Mouse (Mus musculus): ENCODE data around the gene Bloc1s4. TPM values are rescaled to one million over a fixed set of nuclear protein-coding genes. Genes with fewer than 3 reads are reported as not detected.
A peak's percentile ranks its signal among the peaks of the same experiment; 100 is the strongest.

The Bloc1s4 gene
- polyA plus RNA-seq, 1 experiment from 2014 or later: 31.5 TPM

DNA sequence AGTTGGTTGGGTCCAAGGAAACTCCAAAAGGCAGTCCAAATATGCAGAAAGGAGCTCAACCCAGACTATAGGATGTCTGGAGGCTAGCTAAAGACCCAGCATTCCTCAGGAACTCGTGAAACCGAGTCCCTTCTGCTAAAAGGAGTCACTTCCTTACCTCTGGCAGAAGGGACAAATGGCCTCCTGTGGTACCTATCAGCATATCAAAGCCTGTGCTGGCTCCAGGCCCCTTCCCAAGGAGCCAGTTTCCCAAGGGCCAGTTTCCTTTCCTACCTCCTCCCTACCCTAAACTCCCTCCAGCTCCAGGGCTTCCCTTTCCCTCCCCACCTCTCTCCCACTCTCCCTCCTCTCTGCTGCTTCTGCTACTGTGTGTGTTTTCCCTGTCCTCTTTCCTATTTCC, 28.7 kb upstream of the Bloc1s4 start:
- H3K4me3 ChIP-seq (ENCODE audit: low read depth, low read length): no peak overlapping the region
- no peak overlapping the region for H3K27ac ChIP-seq (replicated peaks; ENCODE audit: low read depth, low read length)
- H3K36me3 ChIP-seq (ENCODE audit: control insufficient read depth, insufficient read depth, low read length): no peaks in the 10 kb centered on the region
- DNase-seq (ENCODE audit: low spot score) (no peak), ATAC-seq (ENCODE audit: insufficient number of reproducible peaks, low FRiP score, low TSS enrichment, low read depth) (no peak)
- no peaks in the 10 kb centered on the region for H3K27me3 ChIP-seq (ENCODE audit: control insufficient read depth, insufficient read depth, low read length)
- H3K4me2 ChIP-seq (ENCODE audit: low read depth, severe bottlenecking): no peak overlapping the region
- no peak overlapping the region for H3K9ac ChIP-seq (ENCODE audit: low read length)
- H3K4me1 ChIP-seq (ENCODE audit: control insufficient read depth, insufficient read depth, low read length): no peaks in the 10 kb centered on the region
- no peaks in the 10 kb centered on the region; the same call in 1 of the 2 replicates for H3K9me3 ChIP-seq (ENCODE audit: control insufficient read depth, low read length)
- 11% methylated on average over 2 of the region's 2 CpGs for WGBS

DNA sequence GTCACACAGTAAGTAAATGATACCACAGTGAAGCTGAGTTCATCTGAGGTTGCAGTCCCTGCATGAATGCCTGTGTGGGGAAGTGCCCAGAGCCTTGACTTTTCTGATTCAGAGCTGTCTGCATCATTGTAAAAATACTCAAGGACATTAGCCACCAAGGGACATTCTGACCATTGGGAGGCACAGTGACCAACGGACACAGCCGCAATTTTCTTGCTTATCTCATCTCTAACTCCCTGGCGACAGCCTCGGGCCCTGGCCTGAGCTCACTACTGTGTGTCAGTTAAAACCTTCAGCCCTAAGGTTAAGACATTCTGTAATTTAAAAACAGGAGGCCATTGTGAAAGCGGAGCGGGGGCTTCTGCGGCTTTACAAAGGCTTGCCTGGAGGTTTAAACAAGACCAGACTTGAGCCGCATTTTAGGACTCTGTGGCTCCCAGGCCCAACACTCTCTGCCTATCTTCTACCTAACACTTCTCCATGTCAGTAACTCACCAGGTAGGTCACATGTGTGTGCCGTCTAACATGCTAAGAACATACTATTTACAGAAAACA, 27.6 kb upstream of the Bloc1s4 start:
- DNase-seq (ENCODE audit: low spot score) (peak; percentile 50), ATAC-seq (ENCODE audit: insufficient number of reproducible peaks, low FRiP score, low TSS enrichment, low read depth) (no peak)
- 35% methylated on average over 9 of the region's 9 CpGs for WGBS

DNA sequence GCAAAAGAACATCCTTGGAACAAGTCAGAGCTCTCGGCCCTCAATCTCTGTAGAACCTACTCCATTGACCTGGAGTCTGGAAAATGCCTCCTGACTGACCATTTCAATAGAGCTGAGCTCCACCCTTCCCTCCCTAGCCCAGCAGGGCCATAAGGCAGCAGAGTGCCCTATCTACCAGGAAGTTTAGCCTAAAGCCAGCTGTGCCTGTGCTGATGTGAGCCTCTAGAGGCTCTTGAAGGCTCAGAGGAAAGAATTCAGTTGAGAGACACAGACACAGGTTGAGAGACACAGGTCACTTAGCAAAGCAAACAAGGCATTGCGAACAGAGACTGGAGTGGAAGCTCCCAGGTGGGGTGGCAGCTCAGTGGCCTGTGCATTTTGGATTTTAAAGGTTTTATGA, 26.9 kb upstream of the Bloc1s4 start:
- ATAC-seq (ENCODE audit: insufficient number of reproducible peaks, low FRiP score, low TSS enrichment, low read depth): no peak
- Histone ChIP-seq H3K4me2 (ENCODE audit: low read depth, severe bottlenecking) (no peak overlapping the region), H3K27ac (replicated peaks; ENCODE audit: low read depth, low read length) (no peak overlapping the region), H3K27me3 (ENCODE audit: control insufficient read depth, insufficient read depth, low read length) (no peaks in the 10 kb centered on the region), H3K4me1 (ENCODE audit: control insufficient read depth, insufficient read depth, low read length) (no peaks in the 10 kb centered on the region), H3K36me3 (ENCODE audit: control insufficient read depth, insufficient read depth, low read length) (no peaks in the 10 kb centered on the region), H3K9me3 (ENCODE audit: control insufficient read depth, low read length) (no peaks in the 10 kb centered on the region; the same call in 1 of the 2 replicates), H3K4me3 (ENCODE audit: low read depth, low read length) (no peak overlapping the region), H3K9ac (ENCODE audit: low read length) (no peak overlapping the region)
- 77% methylated on average over 2 of the region's 2 CpGs for WGBS
- no peak for DNase-seq (ENCODE audit: low spot score)

More for the DNA sequence above, 27.6 kb upstream of the Bloc1s4 start:
- no peaks in the 10 kb centered on the region; the same call in 1 of the 2 replicates for H3K9me3 ChIP-seq (ENCODE audit: control insufficient read depth, low read length)
- no peak overlapping the region for H3K27ac ChIP-seq (replicated peaks; ENCODE audit: low read depth, low read length)
- no peaks in the 10 kb centered on the region for H3K36me3 ChIP-seq (ENCODE audit: control insufficient read depth, insufficient read depth, low read length)
- H3K27me3 ChIP-seq (ENCODE audit: control insufficient read depth, insufficient read depth, low read length): no peaks in the 10 kb centered on the region
- H3K9ac ChIP-seq (ENCODE audit: low read length): no peak overlapping the region
- no peak overlapping the region for H3K4me2 ChIP-seq (ENCODE audit: low read depth, severe bottlenecking)
- H3K4me1 ChIP-seq (ENCODE audit: control insufficient read depth, insufficient read depth, low read length): no peaks in the 10 kb centered on the region
- no peak overlapping the region for H3K4me3 ChIP-seq (ENCODE audit: low read depth, low read length)

DNA sequence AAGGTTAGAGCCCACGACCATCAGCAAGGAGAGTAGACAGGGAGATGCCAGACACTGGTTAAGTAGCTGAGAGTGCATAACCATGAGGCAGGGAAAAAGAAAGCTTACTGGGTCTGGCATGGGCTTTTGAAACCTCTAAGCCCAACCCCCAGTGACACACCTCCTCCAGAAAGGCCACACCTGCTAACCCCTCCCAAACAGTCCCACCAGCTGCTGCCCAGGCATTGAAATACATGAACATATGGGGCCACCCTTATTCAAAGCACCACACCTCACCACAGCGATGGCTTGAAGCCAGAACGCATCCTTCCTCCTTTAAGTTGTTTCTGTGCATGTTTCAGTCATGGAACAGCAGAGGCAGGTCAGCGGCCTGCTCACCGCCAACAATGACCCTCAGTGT, 24.1 kb upstream of the Bloc1s4 start:
- ATAC-seq (ENCODE audit: insufficient number of reproducible peaks, low FRiP score, low TSS enrichment, low read depth): no peak
- 84% methylated on average over 5 of the region's 5 CpGs for WGBS
- no peak for DNase-seq (ENCODE audit: low spot score)
- Histone ChIP-seq H3K4me2 (ENCODE audit: low read depth, severe bottlenecking) (no peak overlapping the region), H3K27me3 (ENCODE audit: control insufficient read depth, insufficient read depth, low read length) (no peaks in the 10 kb centered on the region), H3K27ac (replicated peaks; ENCODE audit: low read depth, low read length) (no peak overlapping the region), H3K4me1 (ENCODE audit: control insufficient read depth, insufficient read depth, low read length) (no peaks in the 10 kb centered on the region), H3K36me3 (ENCODE audit: control insufficient read depth, insufficient read depth, low read length) (no peaks in the 10 kb centered on the region), H3K9me3 (ENCODE audit: control insufficient read depth, low read length) (no peaks in the 10 kb centered on the region; the same call in 1 of the 2 replicates), H3K4me3 (ENCODE audit: low read depth, low read length) (no peak overlapping the region), H3K9ac (ENCODE audit: low read length) (no peak overlapping the region)

DNA sequence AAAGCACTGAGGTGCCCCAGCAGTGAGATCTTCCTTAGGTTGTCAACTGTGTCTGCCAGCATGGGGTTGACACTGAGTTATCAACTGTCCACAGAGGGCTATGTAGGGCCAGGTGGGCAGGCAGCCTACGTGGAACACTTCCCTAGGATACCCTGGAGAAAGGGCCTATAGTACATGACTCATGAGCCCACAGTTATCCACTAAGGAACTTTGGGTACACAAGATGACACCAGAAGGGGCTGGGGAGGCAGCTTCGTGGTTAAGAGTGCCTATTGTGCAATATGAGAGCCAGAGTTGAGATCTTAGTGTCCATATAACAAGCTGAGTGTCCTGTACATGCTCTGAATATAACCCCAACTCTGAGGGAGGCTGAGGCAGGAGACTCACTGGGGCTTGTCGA, 21.2 kb upstream of the Bloc1s4 start:
- Histone ChIP-seq H3K27me3 (ENCODE audit: control insufficient read depth, insufficient read depth, low read length) (no peaks in the 10 kb centered on the region), H3K4me2 (ENCODE audit: low read depth, severe bottlenecking) (no peak overlapping the region), H3K36me3 (ENCODE audit: control insufficient read depth, insufficient read depth, low read length) (no peaks in the 10 kb centered on the region), H3K27ac (replicated peaks; ENCODE audit: low read depth, low read length) (no peak overlapping the region), H3K9ac (ENCODE audit: low read length) (no peak overlapping the region), H3K4me1 (ENCODE audit: control insufficient read depth, insufficient read depth, low read length) (no peaks in the 10 kb centered on the region), H3K4me3 (ENCODE audit: low read depth, low read length) (no peak overlapping the region), H3K9me3 (ENCODE audit: control insufficient read depth, low read length) (no peaks in the 10 kb centered on the region; the same call in 1 of the 2 replicates)
- no peak for ATAC-seq (ENCODE audit: insufficient number of reproducible peaks, low FRiP score, low TSS enrichment, low read depth)
- 73% methylated on average over 3 of the region's 3 CpGs for WGBS
- no peak for DNase-seq (ENCODE audit: low spot score)

DNA sequence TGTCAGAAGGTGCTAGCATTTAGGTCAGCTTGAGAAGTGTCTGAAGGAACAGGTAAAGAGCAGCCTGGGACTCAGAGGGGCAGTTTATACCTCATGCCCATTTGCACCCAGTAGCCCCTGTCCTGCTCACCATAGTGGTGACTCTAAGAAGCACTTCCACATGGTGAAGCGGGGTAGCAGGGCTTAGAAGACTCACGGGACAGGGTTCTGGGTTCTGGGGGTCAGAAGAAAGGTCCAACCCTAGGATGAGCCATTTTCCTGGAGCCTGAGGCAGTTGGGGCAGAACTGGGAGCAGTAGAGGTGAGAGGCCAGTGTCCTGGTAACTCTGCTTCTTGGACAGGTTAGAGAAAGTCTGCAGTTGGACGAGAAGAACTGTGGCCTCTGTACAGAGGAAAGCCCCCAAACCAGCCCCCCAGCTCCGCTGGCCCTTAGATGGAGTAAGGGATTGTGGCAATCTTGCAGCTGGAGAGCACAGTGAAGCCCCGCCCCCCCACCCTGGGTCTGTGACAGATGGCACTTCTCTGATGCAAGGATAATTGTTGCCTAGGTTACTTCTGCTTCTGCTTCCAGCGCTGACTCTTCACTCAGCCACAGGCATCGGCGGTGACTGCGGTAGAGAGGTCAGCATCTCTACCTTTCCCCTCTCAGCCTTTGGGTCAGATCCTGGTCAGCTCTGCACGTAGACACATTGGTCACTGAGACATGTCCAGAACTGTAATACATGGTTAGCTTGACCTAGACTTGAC, 18.7 kb upstream of the Bloc1s4 start:
- no peak overlapping the region for H3K27ac ChIP-seq (replicated peaks; ENCODE audit: low read depth, low read length)
- H3K9me3 ChIP-seq (ENCODE audit: control insufficient read depth, low read length): no peaks in the 10 kb centered on the region; the same call in 1 of the 2 replicates
- DNase-seq (ENCODE audit: low spot score) (no peak), ATAC-seq (ENCODE audit: insufficient number of reproducible peaks, low FRiP score, low TSS enrichment, low read depth) (no peak)
- no peak overlapping the region for H3K4me3 ChIP-seq (ENCODE audit: low read depth, low read length)
- no peaks in the 10 kb centered on the region for H3K4me1 ChIP-seq (ENCODE audit: control insufficient read depth, insufficient read depth, low read length)
- H3K27me3 ChIP-seq (ENCODE audit: control insufficient read depth, insufficient read depth, low read length): no peaks in the 10 kb centered on the region
- H3K36me3 ChIP-seq (ENCODE audit: control insufficient read depth, insufficient read depth, low read length): no peaks in the 10 kb centered on the region
- WGBS: 30% methylated on average over 10 of the region's 10 CpGs
- H3K9ac ChIP-seq (ENCODE audit: low read length): no peak overlapping the region
- H3K4me2 ChIP-seq (ENCODE audit: low read depth, severe bottlenecking): no peak overlapping the region

DNA sequence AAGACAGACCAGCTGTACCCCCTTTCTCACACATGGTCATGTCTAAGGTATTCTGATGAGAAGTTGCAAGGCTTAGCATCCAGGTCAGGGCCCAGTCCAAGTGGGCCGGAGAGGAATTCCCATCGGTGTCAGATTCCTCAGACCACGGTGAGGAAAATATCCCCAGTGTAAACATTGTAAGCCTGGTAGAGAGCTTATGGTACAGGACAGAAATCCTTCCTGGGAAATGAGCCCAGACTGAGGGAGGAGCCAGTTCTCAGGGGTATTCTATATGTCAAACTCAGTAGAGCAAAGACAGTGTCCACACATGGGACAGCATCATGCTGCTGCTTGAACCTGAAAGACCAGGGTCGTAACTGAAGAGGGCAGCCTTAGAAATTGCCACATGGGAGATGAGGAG, 11.4 kb upstream of the Bloc1s4 start:
- H3K9ac ChIP-seq (ENCODE audit: low read length): no peak overlapping the region

DNA sequence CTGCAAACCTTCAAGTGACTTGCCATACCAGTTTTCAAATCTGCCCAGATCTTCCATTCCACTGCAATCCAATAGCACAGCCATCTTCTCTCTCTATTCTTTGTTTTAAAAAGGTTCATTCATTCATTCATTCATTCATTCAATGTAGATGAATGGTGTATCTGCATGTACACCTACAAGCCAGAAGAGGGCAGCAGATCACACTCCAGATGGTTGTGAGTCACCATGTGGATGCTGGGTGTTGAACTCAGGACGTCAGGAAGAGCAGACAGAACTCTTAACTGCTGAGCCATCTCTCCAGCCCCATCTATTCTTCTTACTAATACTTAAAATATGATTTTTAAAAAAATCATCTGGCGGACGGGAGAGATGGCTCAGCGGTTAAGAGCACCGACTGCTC, 8.6 kb upstream of the Bloc1s4 start:
- H3K36me3 ChIP-seq (ENCODE audit: control insufficient read depth, insufficient read depth, low read length): no peaks in the 10 kb centered on the region
- no peak for ATAC-seq (ENCODE audit: insufficient number of reproducible peaks, low FRiP score, low TSS enrichment, low read depth)
- WGBS: 66% methylated on average over 5 of the region's 5 CpGs
- DNase-seq (ENCODE audit: low spot score): no peak
- no peak overlapping the region for H3K9ac ChIP-seq (ENCODE audit: low read length)
- no peak overlapping the region for H3K4me3 ChIP-seq (ENCODE audit: low read depth, low read length)
- no peaks in the 10 kb centered on the region for H3K4me1 ChIP-seq (ENCODE audit: control insufficient read depth, insufficient read depth, low read length)
- no peak overlapping the region for H3K4me2 ChIP-seq (ENCODE audit: low read depth, severe bottlenecking)
- no peaks in the 10 kb centered on the region for H3K27me3 ChIP-seq (ENCODE audit: control insufficient read depth, insufficient read depth, low read length)
- H3K9me3 ChIP-seq (ENCODE audit: control insufficient read depth, low read length): no peaks in the 10 kb centered on the region
- no peak overlapping the region for H3K27ac ChIP-seq (replicated peaks; ENCODE audit: low read depth, low read length)

More for the DNA sequence above, 11.4 kb upstream of the Bloc1s4 start:
- no peaks in the 10 kb centered on the region for H3K9me3 ChIP-seq (ENCODE audit: control insufficient read depth, low read length)
- ATAC-seq (ENCODE audit: insufficient number of reproducible peaks, low FRiP score, low TSS enrichment, low read depth): no peak
- no peak overlapping the region for H3K4me3 ChIP-seq (ENCODE audit: low read depth, low read length)
- no peaks in the 10 kb centered on the region for H3K36me3 ChIP-seq (ENCODE audit: control insufficient read depth, insufficient read depth, low read length)
- H3K4me2 ChIP-seq (ENCODE audit: low read depth, severe bottlenecking): no peak overlapping the region
- no peak for DNase-seq (ENCODE audit: low spot score)
- H3K4me1 ChIP-seq (ENCODE audit: control insufficient read depth, insufficient read depth, low read length): no peaks in the 10 kb centered on the region
- 62% methylated on average over 4 of the region's 4 CpGs for WGBS
- H3K27ac ChIP-seq (replicated peaks; ENCODE audit: low read depth, low read length): no peak overlapping the region
- no peaks in the 10 kb centered on the region for H3K27me3 ChIP-seq (ENCODE audit: control insufficient read depth, insufficient read depth, low read length)

Data from limb, embryonic 11.5 days (tissue).